Mouse (Mus musculus) hindbrain, embryonic 14.5 days (tissue): ENCODE data around the gene Impg2. TPM values are rescaled to one million over a fixed set of nuclear protein-coding genes. Genes with fewer than 3 reads are reported as not detected.

Source experiments
- ATAC-seq: fragments of 200-750 bp; cut with Nextera tagmentation; 2 replicates; pipeline ENCODE4 v1.8.0; 2017; ENCODE audit warnings: moderate number of reproducible peaks, mild to moderate bottlenecking, moderate TSS enrichment, moderate library complexity; ENCODE audit not compliant: low FRiP score
- DNase-seq: peaks from one replicate; pipeline ENCODE4 v3.0.0-alpha.2; 2015; ENCODE audit warnings: low spot score
- H3K27ac ChIP-seq: fragments of 300-500 bp; sonication (generic); 2 replicates; pipeline ENCODE4 v1.5.1; 2014; ENCODE audit warnings: mild to moderate bottlenecking, moderate library complexity
- H3K27me3 ChIP-seq: fragments of 300-500 bp; sonication (generic); 2 replicates; pipeline ENCODE4 v1.6.1; 2014; ENCODE audit warnings: mild to moderate bottlenecking, low read length, mixed read lengths; ENCODE audit not compliant: control insufficient read depth, insufficient read depth
- H3K36me3 ChIP-seq: fragments of 300-500 bp; sonication (generic); replicated peaks from 2 replicates; pipeline ENCODE4 v1.6.1; 2014; ENCODE audit not compliant: control insufficient read depth, insufficient read depth
- H3K4me1 ChIP-seq: fragments of 300-500 bp; sonication (generic); replicated peaks from 2 replicates; pipeline ENCODE4 v1.6.1; 2014; ENCODE audit warnings: antibody characterized with exemption, low read length, mixed read lengths; ENCODE audit not compliant: control insufficient read depth, insufficient read depth
- H3K4me2 ChIP-seq: fragments of 300-500 bp; sonication (generic); replicated peaks from 2 replicates; pipeline ENCODE4 v1.6.1; 2014; ENCODE audit warnings: mild to moderate bottlenecking, moderate library complexity
- H3K4me3 ChIP-seq: fragments of 300-500 bp; sonication (generic); replicated peaks from 2 replicates; pipeline ENCODE4 v1.5.1; 2014; ENCODE audit warnings: mild to moderate bottlenecking, low read length
- H3K9ac ChIP-seq: fragments of 300-500 bp; sonication (generic); 2 replicates; pipeline ENCODE4 v1.6.1; 2014
- H3K9me3 ChIP-seq: fragments of 300-500 bp; sonication (generic); 2 replicates; pipeline ENCODE4 v1.6.1; 2016; ENCODE audit warnings: low read length; ENCODE audit not compliant: control insufficient read depth
- whole genome bisulfite sequencing: fragments of 180-500 bp; shearing (Covaris S2); extraction: QIAGEN DNeasy Blood & Tissue Kit; methylation state at CpG from one replicate; pipeline ENCODE4 v1.1.7; 2014; 5-methylcytosine and 5-hydroxymethylcytosine counted together
- polyA plus RNA-seq: library from polyadenylated mRNA; unstranded; fragments of >200 nt; fragmentation: Nextera tagmentation; extraction: Ambion mirVana; gene quantifications from 2 replicates; pipeline ENCODE4 v1.2.1, GENCODE M21; 2014

Gene Impg2
- polyA plus RNA-seq: 0.58 and 0.60 TPM in 2 replicates

DNA sequence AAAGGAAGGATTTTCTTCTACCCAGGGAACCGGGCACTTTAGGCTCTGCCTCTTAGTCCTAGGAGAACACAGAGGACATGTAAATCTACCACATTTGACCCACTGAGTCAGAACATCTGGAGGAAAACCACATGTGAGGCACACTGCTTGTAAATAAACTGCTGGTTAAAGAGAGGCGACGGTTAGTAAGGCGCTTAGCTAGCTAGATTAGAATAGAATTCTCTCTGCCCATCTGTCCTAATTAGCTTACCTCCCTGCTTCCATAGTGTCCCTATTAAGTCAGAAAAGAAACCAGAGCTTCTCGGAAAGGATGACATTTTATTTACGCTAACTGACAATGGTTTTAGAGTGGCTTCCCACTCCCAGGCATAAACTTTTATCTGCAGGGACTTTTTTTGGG lies at the start of gene Impg2:
Gene Impg2, plus strand, starts transcription at position 263 of the 400 bp plus-strand sequence.
- no peak for ATAC-seq
- 68% methylated on average over 6 of the region's 6 CpGs for WGBS

DNA sequence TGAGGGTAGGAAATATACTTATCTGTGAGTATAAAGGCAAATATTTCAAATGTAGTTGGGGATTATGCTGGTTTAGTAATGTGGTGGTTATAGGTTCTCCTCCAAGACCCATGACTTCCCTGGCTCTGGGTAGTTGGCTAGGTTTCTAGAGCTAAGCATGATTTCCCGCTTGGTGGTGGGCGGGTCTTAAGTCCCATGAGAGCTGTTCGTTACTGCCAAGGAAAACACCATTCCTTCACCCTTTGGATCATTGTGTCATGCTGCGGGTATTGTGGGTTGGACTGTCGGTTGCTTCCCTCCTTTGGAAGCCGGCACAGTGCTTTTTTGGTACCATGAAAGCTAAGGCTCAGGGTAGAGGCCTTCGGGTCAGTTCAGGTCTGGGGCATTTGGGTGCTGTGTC lies 40.6 kb upstream of the Impg2 start:
- ATAC-seq (no peak), DNase-seq (no peak)
- Histone ChIP-seq H3K4me2 (no peak overlapping the region), H3K27ac (no peak overlapping the region), H3K9ac (no peak overlapping the region), H3K9me3 (no peaks in the 10 kb centered on the region), H3K36me3 (peaks cover 39% of the 10 kb centered on the region), H3K4me1 (no peaks in the 10 kb centered on the region), H3K4me3 (no peak overlapping the region), H3K27me3 (no peaks in the 10 kb centered on the region)
- 88% methylated on average over 7 of the region's 7 CpGs for WGBS

More for the DNA sequence above, at the start of gene Impg2:
- Histone ChIP-seq H3K9me3 (no peaks in the 10 kb centered on the region), H3K36me3 (no peaks in the 10 kb centered on the region), H3K27me3 (no peaks in the 10 kb centered on the region), H3K4me1 (no peaks in the 10 kb centered on the region), H3K27ac (no peak within 1 kb of the TSS), H3K4me2 (no peak within 1 kb of the TSS), H3K4me3 (no peak within 1 kb of the TSS), H3K9ac (no peak within 1 kb of the TSS)
- no peak for DNase-seq

DNA sequence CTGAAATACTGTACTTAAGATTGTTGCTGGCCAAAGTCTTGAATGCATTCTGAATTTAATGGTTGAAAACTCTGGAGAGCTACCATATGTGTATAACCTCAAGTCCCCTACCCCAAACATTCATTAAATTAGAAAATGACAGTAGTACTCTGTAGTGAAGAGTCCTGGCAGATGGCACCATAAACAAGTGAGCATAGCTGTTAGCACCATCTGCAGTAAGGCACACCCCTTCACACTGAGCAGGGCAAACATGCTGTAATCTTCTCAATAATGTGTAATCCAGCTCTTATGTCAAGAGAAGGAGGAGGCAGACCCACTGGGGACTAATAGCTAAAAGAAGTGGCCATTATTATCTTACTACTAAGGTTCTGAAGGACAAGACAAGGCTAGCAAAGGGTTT lies 33.9 kb upstream of the Impg2 start:
- Histone ChIP-seq H3K27ac (no peak overlapping the region), H3K4me1 (no peaks in the 10 kb centered on the region), H3K27me3 (no peaks in the 10 kb centered on the region), H3K9ac (no peak overlapping the region), H3K9me3 (no peaks in the 10 kb centered on the region), H3K4me3 (no peak overlapping the region), H3K4me2 (no peak overlapping the region), H3K36me3 (peaks cover 54% of the 10 kb centered on the region)
- no peak for DNase-seq
- 0 out of 2 replicates have a peak, but pooled peaks have one; percentile 14 for ATAC-seq

DNA sequence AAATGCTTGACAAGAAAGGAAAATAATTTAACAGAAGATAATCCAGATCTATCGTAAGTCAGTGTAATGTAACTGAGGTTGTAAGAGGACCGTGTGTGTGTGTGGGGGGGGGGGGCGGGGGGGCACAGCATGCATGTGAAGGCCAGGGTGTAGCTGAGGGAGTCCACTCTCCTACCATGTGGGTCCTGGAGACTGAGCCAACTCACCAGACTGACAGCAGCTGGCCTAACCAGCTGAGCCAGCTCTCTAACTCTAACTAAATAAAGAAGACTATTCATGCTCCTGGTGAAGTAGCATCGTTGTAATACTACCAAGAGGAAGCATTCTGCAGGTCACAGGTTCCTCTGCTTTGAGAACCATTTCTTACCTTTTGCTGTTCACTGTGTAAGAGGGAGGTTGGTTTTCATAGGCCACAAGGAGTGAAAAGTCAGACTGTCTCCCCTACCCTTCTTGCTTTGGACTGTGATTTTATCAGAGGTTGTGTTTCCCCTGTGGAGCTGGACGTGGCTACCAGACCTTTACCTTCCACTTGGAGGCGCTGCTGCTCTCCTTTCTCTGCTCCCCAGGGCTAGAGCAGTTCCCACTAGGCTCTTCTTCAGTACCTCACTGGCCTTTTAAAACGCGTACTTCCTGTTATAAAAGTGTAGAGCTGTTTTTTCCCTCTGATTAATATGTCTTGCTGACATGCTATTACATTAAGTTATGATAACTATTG lies 28.1 kb upstream of the Impg2 start:
- no peak for ATAC-seq
- no peak for DNase-seq

DNA sequence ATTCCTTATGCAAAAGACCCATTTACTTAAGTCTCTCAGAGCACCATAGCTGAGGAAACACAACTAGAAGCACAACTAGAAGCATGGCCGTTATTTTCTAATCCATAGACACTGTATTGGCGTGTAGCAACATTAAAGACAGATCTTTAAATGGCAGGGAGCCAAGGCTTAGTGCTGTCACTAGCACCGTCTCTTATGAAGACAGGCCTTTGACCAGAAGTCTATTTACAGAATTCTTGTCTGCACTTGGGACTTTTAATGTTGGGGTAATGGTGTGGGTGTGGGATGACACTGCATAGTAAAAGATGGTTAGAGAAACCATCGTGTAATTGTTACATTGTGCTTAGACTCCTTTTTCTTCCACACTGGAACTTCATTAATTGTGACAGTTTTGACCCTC lies 17.2 kb upstream of the Impg2 start:
- Histone ChIP-seq H3K27me3 (no peaks in the 10 kb centered on the region), H3K36me3 (peaks cover 80% of the 10 kb centered on the region), H3K4me2 (no peak overlapping the region), H3K27ac (no peak overlapping the region), H3K4me1 (no peaks in the 10 kb centered on the region), H3K9me3 (no peaks in the 10 kb centered on the region), H3K4me3 (no peak overlapping the region), H3K9ac (no peak overlapping the region)
- WGBS: 87% methylated on average over 4 of the region's 4 CpGs
- no peak for ATAC-seq
- no peak for DNase-seq

More for the DNA sequence above, 28.1 kb upstream of the Impg2 start:
- Histone ChIP-seq H3K4me3 (no peak overlapping the region), H3K36me3 (peaks cover 52% of the 10 kb centered on the region), H3K27me3 (no peaks in the 10 kb centered on the region), H3K27ac (no peak overlapping the region), H3K4me1 (no peaks in the 10 kb centered on the region), H3K4me2 (no peak overlapping the region), H3K9me3 (no peaks in the 10 kb centered on the region), H3K9ac (no peak overlapping the region)
- WGBS: 67% methylated on average over 8 of the region's 8 CpGs

DNA sequence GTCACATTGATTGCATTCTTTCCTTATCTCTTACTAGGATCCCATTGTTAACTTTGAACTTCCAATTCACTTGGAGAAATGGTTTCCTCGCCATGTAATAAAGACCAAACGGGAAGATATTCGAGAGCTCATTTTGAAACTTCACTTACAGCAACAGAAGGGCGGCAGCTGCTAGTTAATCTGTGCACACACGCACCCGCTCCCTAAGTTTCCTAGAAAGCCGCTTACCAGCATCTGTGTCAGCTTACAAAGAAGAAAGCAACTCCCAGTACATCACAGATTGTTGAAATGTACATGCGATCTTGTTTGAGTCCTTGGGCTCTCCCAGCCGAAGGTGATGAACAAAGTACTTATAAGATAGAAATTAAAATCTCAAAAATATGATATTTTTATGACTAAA lies 15.9 kb upstream of the Impg2 start:
- Histone ChIP-seq H3K4me3 (no peak overlapping the region), H3K36me3 (peaks cover 68% of the 10 kb centered on the region), H3K4me1 (no peaks in the 10 kb centered on the region), H3K27me3 (no peaks in the 10 kb centered on the region), H3K9ac (no peak overlapping the region), H3K27ac (no peak overlapping the region), H3K9me3 (no peaks in the 10 kb centered on the region), H3K4me2 (no peak overlapping the region)
- DNase-seq (no peak), ATAC-seq (no peak)
- WGBS: 89% methylated on average over 9 of the region's 9 CpGs

DNA sequence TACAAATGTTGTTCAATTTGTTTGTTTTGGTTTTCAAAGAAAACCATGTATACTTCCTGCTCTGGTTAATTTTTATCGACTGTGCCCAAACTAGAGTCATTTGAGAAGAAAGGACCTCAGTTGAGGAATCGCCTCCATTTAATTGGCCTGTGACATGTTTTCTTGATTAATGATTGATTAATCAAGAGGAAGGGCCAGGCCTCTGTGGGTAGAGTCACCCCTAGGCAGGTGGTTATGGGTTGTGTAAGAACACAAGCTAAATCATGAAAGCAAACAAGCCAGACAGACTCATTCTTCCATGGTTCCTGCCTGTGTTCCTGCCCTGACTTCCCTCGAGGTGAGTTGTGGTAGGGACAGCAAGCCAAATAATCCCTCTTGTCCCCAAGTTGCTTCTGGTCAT lies 8.6 kb downstream of the Impg2 start:
- Histone ChIP-seq H3K9ac (no peak overlapping the region), H3K4me2 (no peak overlapping the region), H3K4me1 (no peaks in the 10 kb centered on the region), H3K4me3 (no peak overlapping the region), H3K9me3 (no peaks in the 10 kb centered on the region), H3K27ac (no peak overlapping the region), H3K27me3 (no peaks in the 10 kb centered on the region), H3K36me3 (no peaks in the 10 kb centered on the region)
- ATAC-seq (no peak), DNase-seq (no peak)
- 67% methylated on average over 3 of the region's 3 CpGs for WGBS

DNA sequence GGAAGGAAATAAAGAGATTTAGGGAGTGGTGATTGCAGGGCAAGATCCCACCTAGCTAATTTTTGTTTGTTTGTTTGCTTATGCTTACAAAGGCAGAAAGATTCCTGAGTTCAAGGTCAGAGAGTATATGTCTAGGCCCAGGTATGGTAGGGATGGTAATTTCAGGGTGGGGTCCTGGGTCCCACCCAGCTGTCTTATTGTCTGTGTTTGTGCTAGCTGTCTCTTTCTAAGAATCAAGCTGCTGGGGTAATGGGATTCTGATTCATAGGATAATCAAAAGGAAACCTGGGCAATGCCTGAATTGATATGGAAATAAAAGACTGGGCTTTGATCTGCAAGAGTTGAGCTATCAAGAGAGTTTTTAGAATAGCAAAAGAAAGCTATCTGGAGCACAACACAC lies 23.6 kb downstream of the Impg2 start:
- no peak overlapping the region for H3K4me3 ChIP-seq
- H3K36me3 ChIP-seq: peaks cover 9% of the 10 kb centered on the region; the same call in 1 of the 2 replicates
- ATAC-seq (no peak), DNase-seq (no peak)
- H3K9me3 ChIP-seq: no peaks in the 10 kb centered on the region
- H3K9ac ChIP-seq: no peak overlapping the region
- no peaks in the 10 kb centered on the region for H3K27me3 ChIP-seq
- H3K4me2 ChIP-seq: no peak overlapping the region
- H3K4me1 ChIP-seq: no peaks in the 10 kb centered on the region
- H3K27ac ChIP-seq: no peak overlapping the region

DNA sequence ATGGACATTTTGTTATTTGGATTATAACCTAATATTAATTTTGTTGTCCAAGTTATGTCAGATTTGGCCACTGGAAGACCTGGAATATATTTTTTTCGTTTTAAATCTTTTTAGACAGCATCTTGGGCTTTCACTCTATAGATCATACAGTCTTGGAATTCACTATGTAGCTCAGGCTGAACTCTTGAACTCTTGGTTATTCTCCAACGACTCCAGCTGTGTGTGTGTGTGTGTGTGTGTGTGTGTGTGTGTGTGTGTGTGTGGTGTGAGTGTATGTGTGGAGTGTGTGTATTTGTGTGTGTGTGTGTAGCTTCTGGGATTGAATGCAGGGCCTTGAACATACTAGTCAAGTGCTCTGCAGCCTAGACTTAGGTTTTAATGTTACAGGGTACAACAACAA lies 25.3 kb downstream of the Impg2 start:
- Histone ChIP-seq H3K9ac (no peak overlapping the region), H3K4me3 (no peak overlapping the region), H3K4me1 (no peaks in the 10 kb centered on the region), H3K4me2 (no peak overlapping the region), H3K27ac (no peak overlapping the region), H3K9me3 (no peaks in the 10 kb centered on the region), H3K36me3 (peaks cover 9% of the 10 kb centered on the region; the same call in 1 of the 2 replicates), H3K27me3 (no peaks in the 10 kb centered on the region)
- no peak for ATAC-seq
- WGBS: 64% methylated on average over 2 of the region's 2 CpGs
- DNase-seq: no peak

DNA sequence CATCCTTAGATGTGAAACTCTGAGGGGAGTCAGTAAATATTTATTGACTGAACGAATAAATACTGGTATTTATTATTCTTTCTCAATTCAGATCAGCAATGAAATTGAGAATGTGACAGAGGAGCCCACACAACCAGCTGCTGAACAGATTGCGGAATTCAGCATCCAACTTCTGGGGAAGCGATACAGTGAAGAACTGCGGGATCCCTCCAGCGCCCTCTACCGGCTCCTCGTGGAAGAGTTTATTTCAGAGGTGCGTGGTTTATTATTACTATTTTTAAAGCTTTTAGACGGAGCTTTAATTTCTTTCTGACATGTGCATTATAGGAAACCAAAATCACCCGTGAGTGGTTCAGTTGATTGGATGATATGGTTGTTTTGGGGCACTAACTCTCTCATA lies 27.2 kb downstream of the Impg2 start:
- no peaks in the 10 kb centered on the region for H3K4me1 ChIP-seq
- no peaks in the 10 kb centered on the region for H3K9me3 ChIP-seq
- H3K36me3 ChIP-seq: peaks cover 9% of the 10 kb centered on the region; the same call in 1 of the 2 replicates
- H3K27ac ChIP-seq: no peak overlapping the region
- DNase-seq: no peak
- no peak overlapping the region for H3K4me2 ChIP-seq
- no peak overlapping the region for H3K4me3 ChIP-seq
- ATAC-seq: no peak
- H3K9ac ChIP-seq: no peak overlapping the region
- 59% methylated on average over 10 of the region's 10 CpGs for WGBS
- no peaks in the 10 kb centered on the region for H3K27me3 ChIP-seq
